Comparison of ENCODE assay signal across 9 mouse cellular contexts in the genomic region with DNA sequence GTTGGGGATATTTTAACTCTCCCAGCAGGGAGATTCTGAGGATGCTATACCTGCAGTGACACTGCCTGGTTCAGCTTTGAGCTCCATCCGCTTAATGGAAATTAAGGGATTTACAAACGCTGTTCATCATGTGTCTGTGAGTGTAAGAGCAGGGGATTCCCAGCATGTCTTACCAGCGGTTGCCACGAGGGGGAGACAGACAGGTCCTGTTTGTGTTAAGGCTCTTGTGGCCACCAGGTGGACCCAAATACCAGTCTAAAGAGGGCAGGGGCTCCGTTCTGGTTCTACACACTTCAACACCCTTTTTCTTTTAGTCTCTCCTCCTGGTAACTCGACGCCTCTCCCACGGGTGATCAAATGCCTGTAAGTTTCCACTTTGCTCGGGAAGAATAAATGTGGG. TPM values are rescaled to one million over a fixed set of nuclear protein-coding genes. Genes with fewer than 3 reads are reported as not detected.
DNase-seq lines count a peak whose midpoint lies in the region; ATAC-seq and TF ChIP-seq lines count a peak whose summit lies in the region.
"Had no signal": no experiment of that assay in that cellular context is flagged by ENCODE, and none has a peak within 500 bp of the region (broad histone marks: within the 10 kb centered on the region; RNA-seq: fewer than 3 reads in every experiment).

No protein-coding gene starts in this region.

- no peak overlapping the region for H3K4me2 ChIP-seq in heart, postnatal 0 days (ENCODE audit: low read depth, low read length)
- no peak overlapping the region for H3K4me2 ChIP-seq in liver, embryonic 14.5 days (ENCODE audit: low read depth)
- H3K4me2 ChIP-seq in neural tube, embryonic 13.5 days = no peak overlapping the region

- ATAC-seq in heart, postnatal 0 days (ENCODE audit: insufficient read depth, low read depth) = peak; percentile 86
- peak; percentile 69 for ATAC-seq in liver, embryonic 14.5 days (ENCODE audit: insufficient read depth)
- peak; percentile 75 for ATAC-seq in neural tube, embryonic 13.5 days (ENCODE audit: low read depth)

- TF ChIP-seq EP300 in heart, postnatal 0 days (IDR thresholded peaks at IDR 0.05; ENCODE audit: low read depth) = no peak
- TF ChIP-seq EP300 in liver, embryonic 14.5 days (IDR thresholded peaks at IDR 0.05; ENCODE audit: low read depth) = no peak

- WGBS in forebrain, embryonic 10.5 days = 6% methylated on average over 9 of the region's 9 CpGs
- WGBS in heart, postnatal 0 days = 2% methylated on average over 9 of the region's 9 CpGs
- WGBS in liver, embryonic 14.5 days (ENCODE audit: insufficient replicate concordance) = 4% methylated on average over 9 of the region's 9 CpGs
- WGBS in neural tube, embryonic 13.5 days = 3% methylated on average over 9 of the region's 9 CpGs

- peak overlapping the region; percentile 19; the same call in 1 of the 2 replicates for H3K4me3 ChIP-seq in forebrain, embryonic 10.5 days
- H3K4me3 ChIP-seq in heart, postnatal 0 days (ENCODE audit: low read depth, low read length) = no peak overlapping the region
- H3K4me3 ChIP-seq in liver, embryonic 14.5 days (ENCODE audit: insufficient read depth in 1 of 2, low read depth in 2 of 2, low read length in 2 of 2) = no peak overlapping the region
- H3K4me3 ChIP-seq in neural tube, embryonic 13.5 days = no peak overlapping the region

- peak; percentile 100 for TF ChIP-seq CTCF in heart, postnatal 0 days (IDR thresholded peaks at IDR 0.05; ENCODE audit: low read depth)
- TF ChIP-seq CTCF in liver, embryonic 14.5 days (IDR thresholded peaks at IDR 0.05; ENCODE audit: low read depth) = peak; percentile 100

- no peaks in the 10 kb centered on the region for H3K36me3 ChIP-seq in forebrain, embryonic 10.5 days (replicated peaks)
- H3K36me3 ChIP-seq in heart, postnatal 0 days (replicated peaks; ENCODE audit: control insufficient read depth, insufficient read depth, low read length) = no peaks in the 10 kb centered on the region
- H3K36me3 ChIP-seq in liver, embryonic 14.5 days (replicated peaks; ENCODE audit: control insufficient read depth, insufficient read depth, low read depth) = no peaks in the 10 kb centered on the region
- no peaks in the 10 kb centered on the region for H3K36me3 ChIP-seq in neural tube, embryonic 13.5 days

- H3K9me3 ChIP-seq in forebrain, embryonic 10.5 days = peaks cover 14% of the 10 kb centered on the region; the same call in 1 of the 2 replicates
- H3K9me3 ChIP-seq in heart, postnatal 0 days (replicated peaks; ENCODE audit: control insufficient read depth, low read length) = 0 out of 2 replicates have a peak, but pooled peaks cover 5% of the 10 kb centered on the region
- H3K9me3 ChIP-seq in liver, embryonic 14.5 days (ENCODE audit: control insufficient read depth, low read length) = peaks cover 2% of the 10 kb centered on the region; the same call in 1 of the 2 replicates
- H3K9me3 ChIP-seq in neural tube, embryonic 13.5 days = no peaks in the 10 kb centered on the region; the same call in 1 of the 2 replicates

- no peaks in the 10 kb centered on the region; the same call in 1 of the 2 replicates for H3K27me3 ChIP-seq in forebrain, embryonic 10.5 days (ENCODE audit: poor library complexity, severe bottlenecking)
- no peaks in the 10 kb centered on the region for H3K27me3 ChIP-seq in heart, postnatal 0 days (ENCODE audit: control insufficient read depth, insufficient read depth, low read length)
- H3K27me3 ChIP-seq in liver, embryonic 14.5 days (ENCODE audit: control insufficient read depth, insufficient read depth, low read length) = no peaks in the 10 kb centered on the region
- H3K27me3 ChIP-seq in neural tube, embryonic 13.5 days = peaks cover 6% of the 10 kb centered on the region; the same call in 1 of the 2 replicates

- H3K9ac ChIP-seq in heart, postnatal 0 days (replicated peaks; ENCODE audit: low read depth, low read length) = no peak overlapping the region
- no peak overlapping the region for H3K9ac ChIP-seq in liver, embryonic 14.5 days (replicated peaks)
- no peak overlapping the region for H3K9ac ChIP-seq in neural tube, embryonic 13.5 days

- peak; percentile 94 to 96 for DNase-seq in CD8-positive naive resting alpha-beta T cell, adult 2 months (ENCODE audit: low read depth in 2 of 2, low spot score in 2 of 2)
- DNase-seq in c-Kit-negative CD71-positive TER-119-positive erythroid progenitor cells, embryonic 14.5 days (ENCODE audit: low read depth, low spot score) = peak; percentile 69
- DNase-seq in forebrain, embryonic 10.5 days (ENCODE audit: extremely low spot score, low spot score) = peak; percentile 95
- DNase-seq in heart, postnatal 0 days (ENCODE audit: low spot score) = peak; percentile 90
- DNase-seq in kidney, postnatal 36 days = peak; percentile 89 to 95
- DNase-seq in liver, embryonic 14.5 days (ENCODE audit: low read depth in 3 of 3, low spot score in 3 of 3) = peak; percentile 69 to 77 (median 71)
- DNase-seq in telencephalon, adult 2 months (ENCODE audit: low read depth, low spot score) = peak; percentile 87

- H3K4me1 ChIP-seq in forebrain, embryonic 10.5 days = no peaks in the 10 kb centered on the region
- H3K4me1 ChIP-seq in heart, postnatal 0 days (ENCODE audit: control insufficient read depth, insufficient read depth) = peaks cover under 1% of the 10 kb centered on the region; the same call in 1 of the 2 replicates
- no peaks in the 10 kb centered on the region for H3K4me1 ChIP-seq in liver, embryonic 14.5 days (replicated peaks; ENCODE audit: control insufficient read depth in 2 of 2, insufficient read depth in 2 of 2, low read length in 1 of 2)
- H3K4me1 ChIP-seq in neural tube, embryonic 13.5 days (replicated peaks) = no peaks in the 10 kb centered on the region

- H3K27ac ChIP-seq in forebrain, embryonic 10.5 days = no peak overlapping the region
- no peak overlapping the region for H3K27ac ChIP-seq in heart, postnatal 0 days (ENCODE audit: low read depth)
- H3K27ac ChIP-seq in liver, embryonic 14.5 days = no peak overlapping the region
- H3K27ac ChIP-seq in neural tube, embryonic 13.5 days (replicated peaks) = no peak overlapping the region
- H3K27ac ChIP-seq: macrophage had no signal

RNA-seq across cellular contexts. Expression of a gene that starts 17.9 kb away (rescaled TPM):
- polyA plus RNA-seq in forebrain, embryonic 10.5 days (2016; fragmentation: Nextera tagmentation; extraction: Ambion mirVana) = 19.9 and 21.2 TPM in 2 replicates
- 0.46 and 10.2 TPM in 2 replicates for total RNA-seq in heart, postnatal 0 days (2014; rRNA removed; ENCODE audit: low replicate concordance)
- 7.8 and 8.5 TPM in 2 replicates for polyA plus RNA-seq in heart, postnatal 0 days (2015; fragmentation: Nextera tagmentation; extraction: Ambion mirVana)
- polyA plus RNA-seq in liver, embryonic 14.5 days (2012; rRNA removed) = 3.7 and 4.1 TPM in 2 replicates
- polyA plus RNA-seq in liver, embryonic 14.5 days (2014; fragmentation: Nextera tagmentation; extraction: Ambion mirVana) = 7.6 and 7.9 TPM in 2 replicates
- 10.5 and 12.0 TPM in 2 replicates for polyA plus RNA-seq in neural tube, embryonic 13.5 days (2015; fragmentation: Nextera tagmentation; extraction: Ambion mirVana)

RNA-seq across cellular contexts. Expression of a gene that starts 59.5 kb away (rescaled TPM):
- 42.3 and 42.5 TPM in 2 replicates for polyA plus RNA-seq in forebrain, embryonic 10.5 days (2016; fragmentation: Nextera tagmentation; extraction: Ambion mirVana)
- 137 and 155 TPM in 2 replicates for total RNA-seq in heart, postnatal 0 days (2014; rRNA removed; ENCODE audit: low replicate concordance)
- polyA plus RNA-seq in heart, postnatal 0 days (2015; fragmentation: Nextera tagmentation; extraction: Ambion mirVana) = 26.4 and 27.4 TPM in 2 replicates
- 18.8 and 19.4 TPM in 2 replicates for polyA plus RNA-seq in liver, embryonic 14.5 days (2012; rRNA removed)
- polyA plus RNA-seq in liver, embryonic 14.5 days (2014; fragmentation: Nextera tagmentation; extraction: Ambion mirVana) = 13.3 and 15.8 TPM in 2 replicates
- 21.9 and 26.9 TPM in 2 replicates for polyA plus RNA-seq in neural tube, embryonic 13.5 days (2015; fragmentation: Nextera tagmentation; extraction: Ambion mirVana)
